Mouse (Mus musculus) lung, postnatal 0 days (tissue): Measurements from ENCODE around the gene Gm11733. TPM values are rescaled to one million over a fixed set of nuclear protein-coding genes. Genes with fewer than 3 reads are reported as not detected.

Experiments used
- ATAC-seq: fragments of 200-750 bp; cut with Nextera tagmentation; 2 replicates; pipeline ENCODE4 v1.8.0; 2017; ENCODE audit warnings: moderate library complexity
- DNase-seq: peaks from one replicate; pipeline ENCODE4 v3.0.0-alpha.2; 2016; ENCODE audit warnings: low spot score
- H3K27ac ChIP-seq: fragments of 300-500 bp; sonication (generic); 2 replicates; pipeline ENCODE4 v1.5.1; 2014; ENCODE audit warnings: antibody characterized with exemption, mild to moderate bottlenecking, low read length, mixed read lengths
- H3K27me3 ChIP-seq: fragments of 300-500 bp; sonication (generic); replicated peaks from 2 replicates; pipeline ENCODE4 v1.6.1; 2014; ENCODE audit warnings: low read length, mixed read lengths; ENCODE audit not compliant: insufficient read depth
- H3K36me3 ChIP-seq: fragments of 300-500 bp; sonication (generic); 2 replicates; pipeline ENCODE4 v1.6.1; 2014; ENCODE audit warnings: low read length, mixed read lengths; ENCODE audit not compliant: insufficient read depth
- H3K4me1 ChIP-seq: fragments of 300-500 bp; sonication (generic); 2 replicates; pipeline ENCODE4 v1.6.1; 2014; ENCODE audit warnings: antibody characterized with exemption, low read depth, low read length, mixed read lengths; ENCODE audit not compliant: insufficient read depth
- H3K4me2 ChIP-seq: fragments of 300-500 bp; sonication (generic); replicated peaks from 2 replicates; pipeline ENCODE4 v1.6.1; 2014; ENCODE audit warnings: low read depth, mild to moderate bottlenecking, low read length, moderate library complexity, mixed read lengths
- H3K4me3 ChIP-seq: fragments of 300-500 bp; sonication (generic); 2 replicates; pipeline ENCODE4 v1.5.1; 2014; ENCODE audit warnings: low read depth, low read length
- H3K9ac ChIP-seq: fragments of 300-500 bp; sonication (generic); replicated peaks from 2 replicates; pipeline ENCODE4 v1.6.1; 2014; ENCODE audit warnings: low read depth, mild to moderate bottlenecking
- H3K9me3 ChIP-seq: fragments of 300-500 bp; sonication (generic); 2 replicates; pipeline ENCODE4 v1.6.1; 2016; ENCODE audit warnings: low read length, mixed read lengths
- CTCF ChIP-seq: IDR thresholded peaks from 2 replicates; pipeline ENCODE4 v1.5.1; 2016; ENCODE audit warnings: antibody characterized with exemption, mild to moderate bottlenecking
- EP300 ChIP-seq: IDR thresholded peaks from 2 replicates; pipeline ENCODE4 v1.6.1; 2016; ENCODE audit warnings: antibody characterized with exemption, mild to moderate bottlenecking, control low read depth
- WGBS: fragments of 180-500 bp; shearing (Covaris S2); extraction: QIAGEN DNeasy Blood & Tissue Kit; methylation state at CpG from one replicate; pipeline ENCODE4 v1.1.7; 2014; 5-methylcytosine and 5-hydroxymethylcytosine counted together
- polyA plus RNA-seq: library from polyadenylated mRNA; unstranded; fragments of >200 nt; fragmentation: Nextera tagmentation; extraction: Ambion mirVana; gene quantifications from 2 replicates; pipeline ENCODE4 v1.2.1, GENCODE M21; 2015

Gene Gm11733
- polyA plus RNA-seq, 1 experiment from 2014 or later: not detected

- H3K9ac ChIP-seq: no peak overlapping the region
- H3K36me3 ChIP-seq: no peaks in the 10 kb centered on the region
- DNase-seq (peak; percentile 57), ATAC-seq (peak; percentile 60)
- H3K9me3 ChIP-seq: no peaks in the 10 kb centered on the region
- TF ChIP-seq CTCF: no peak
- TF ChIP-seq EP300: no peak
- H3K27ac ChIP-seq: no peak overlapping the region
- 26% methylated on average over 10 of the region's 10 CpGs for WGBS
- 0 out of 2 replicates have a peak overlapping the region, but pooled peaks have one; percentile 14 for H3K4me2 ChIP-seq
- H3K4me3 ChIP-seq: no peak overlapping the region
- H3K4me1 ChIP-seq: no peaks in the 10 kb centered on the region
- H3K27me3 ChIP-seq: no peaks in the 10 kb centered on the region
Measured at GRCm38 (mm10) chr11:117475669-117476068, 8.5 kb upstream of the Gm11733 start.

- no peak for TF ChIP-seq EP300
- no peak overlapping the region for H3K9ac ChIP-seq
- WGBS: 76% methylated on average over 5 of the region's 5 CpGs
- H3K4me1 ChIP-seq: no peaks in the 10 kb centered on the region
- no peak overlapping the region for H3K4me3 ChIP-seq
- ATAC-seq (no peak), DNase-seq (no peak)
- no peaks in the 10 kb centered on the region for H3K9me3 ChIP-seq
- H3K27me3 ChIP-seq: no peaks in the 10 kb centered on the region
- H3K36me3 ChIP-seq: no peaks in the 10 kb centered on the region
- H3K27ac ChIP-seq: no peak overlapping the region
- no peak overlapping the region for H3K4me2 ChIP-seq
Measured at GRCm38 (mm10) chr11:117476554-117477107, 7.5 kb upstream of the Gm11733 start.

- ATAC-seq (no peak), DNase-seq (peak; percentile 5)
- WGBS: 79% methylated on average over 10 of the region's 10 CpGs
- H3K4me3 ChIP-seq: no peak overlapping the region
- H3K4me1 ChIP-seq: peaks cover 3% of the 10 kb centered on the region
- no peaks in the 10 kb centered on the region for H3K27me3 ChIP-seq
- no peak overlapping the region for H3K27ac ChIP-seq
- no peaks in the 10 kb centered on the region for H3K36me3 ChIP-seq
- no peak overlapping the region for H3K4me2 ChIP-seq
- TF ChIP-seq EP300: no peak
- TF ChIP-seq CTCF: no peak
- H3K9ac ChIP-seq: no peak overlapping the region
- no peaks in the 10 kb centered on the region for H3K9me3 ChIP-seq
Measured at GRCm38 (mm10) chr11:117478271-117479006, 5.7 kb upstream of the Gm11733 start.

GRCm38 (mm10) chr11:117479007-117479719, 5.0 kb upstream of the Gm11733 start:
- H3K36me3 ChIP-seq: no peaks in the 10 kb centered on the region
- H3K4me2 ChIP-seq: no peak overlapping the region
- ATAC-seq: no peak
- H3K4me1 ChIP-seq: peaks cover 6% of the 10 kb centered on the region
- no peak for TF ChIP-seq CTCF
- no peak for TF ChIP-seq EP300
- H3K27me3 ChIP-seq: no peaks in the 10 kb centered on the region
- WGBS: 20% methylated on average over 13 of the region's 13 CpGs
- DNase-seq: peak; percentile 9
- no peak overlapping the region for H3K4me3 ChIP-seq
- no peaks in the 10 kb centered on the region for H3K9me3 ChIP-seq
- no peak overlapping the region for H3K27ac ChIP-seq
- no peak overlapping the region for H3K9ac ChIP-seq

GRCm38 (mm10) chr11:117479746-117480145, 4.4 kb upstream of the Gm11733 start:
- no peak for DNase-seq

GRCm38 (mm10) chr11:117482300-117482676, 1.9 kb upstream of the Gm11733 start:
- Histone ChIP-seq H3K9me3 (no peaks in the 10 kb centered on the region), H3K4me1 (peaks cover 6% of the 10 kb centered on the region), H3K4me2 (peak overlapping the region; percentile 50), H3K36me3 (no peaks in the 10 kb centered on the region), H3K9ac (no peak overlapping the region), H3K27me3 (no peaks in the 10 kb centered on the region), H3K4me3 (no peak overlapping the region), H3K27ac (no peak overlapping the region)
- ATAC-seq (no peak), DNase-seq (no peak)
- TF ChIP-seq CTCF (no peak), EP300 (no peak)
- 10% methylated on average over 11 of the region's 11 CpGs for WGBS

More at GRCm38 (mm10) chr11:117479746-117480145, 4.4 kb upstream of the Gm11733 start:
- Histone ChIP-seq H3K27ac (no peak overlapping the region), H3K27me3 (no peaks in the 10 kb centered on the region), H3K4me2 (no peak overlapping the region), H3K36me3 (no peaks in the 10 kb centered on the region), H3K9ac (no peak overlapping the region), H3K4me1 (peaks cover 6% of the 10 kb centered on the region), H3K4me3 (no peak overlapping the region), H3K9me3 (no peaks in the 10 kb centered on the region)
- no peak for TF ChIP-seq CTCF
- no peak for TF ChIP-seq EP300
- WGBS: 53% methylated on average over 12 of the region's 12 CpGs
- no peak for ATAC-seq
